Mouse (Mus musculus): Measurements from ENCODE around the gene Hax1.

DNA sequence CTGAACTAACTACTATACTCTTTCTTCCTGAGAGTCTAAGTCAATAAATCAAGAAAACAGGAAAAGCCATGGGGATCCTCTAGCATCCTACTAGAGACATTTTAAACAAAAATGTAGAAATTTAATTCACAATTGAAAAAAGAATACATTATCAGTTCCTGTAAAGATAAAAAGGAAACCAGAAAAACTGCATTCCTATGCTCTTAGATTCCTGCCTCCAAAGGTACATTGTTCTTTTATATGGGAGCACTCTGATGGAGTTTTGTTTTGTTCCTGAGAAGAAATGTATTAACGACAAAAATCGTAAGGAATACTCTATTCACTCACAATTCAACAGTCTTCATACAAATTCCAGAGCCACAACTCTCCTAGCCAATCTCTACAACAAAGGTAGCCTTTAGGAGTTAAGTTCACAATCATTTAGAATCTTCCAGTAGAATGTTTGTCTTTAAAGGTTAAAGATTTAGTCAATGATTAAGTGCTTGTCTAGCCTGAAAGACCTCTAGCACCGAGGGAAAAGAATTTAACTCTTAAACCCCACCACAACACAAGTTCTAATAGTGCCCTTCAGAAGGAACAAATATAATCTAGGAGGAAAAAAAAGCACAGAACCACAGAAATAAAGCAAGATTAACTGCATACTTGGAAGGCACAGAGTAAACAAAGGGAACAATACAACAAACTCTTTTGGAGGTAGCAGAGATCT, 5.7 kb upstream of the Hax1 start:
- no peak for TF ChIP-seq CTCF (IDR thresholded peaks at IDR 0.05; ENCODE audit: low read depth)
- TF ChIP-seq EP300 (IDR thresholded peaks at IDR 0.05; ENCODE audit: low read depth) = no peak
